ENCODE assay signal across 7 mouse cellular contexts in genomic region chrX:162791392-162791791, GRCm38 (mm10). TPM values are rescaled to one million over a fixed set of nuclear protein-coding genes. Genes with fewer than 3 reads are reported as not detected.
A peak's percentile ranks its signal among the peaks of the same experiment; 100 is the strongest.
DNase-seq lines count a peak whose midpoint lies in the region; ATAC-seq and TF ChIP-seq lines count a peak whose summit lies in the region.
"Not testable (repeated sequence)": the region's sequence is repeated elsewhere in the genome, so short reads cannot be mapped to it uniquely, and the experiment has no call there.

No protein-coding gene starts in this region.

- H3K27me3 ChIP-seq in MEL (ENCODE audit: control insufficient read depth in 1 of 2, insufficient read depth in 2 of 2, low read length in 2 of 2); hindbrain, postnatal 0 days (ENCODE audit: insufficient read depth, low read length); liver, embryonic 14.5 days (ENCODE audit: control insufficient read depth, insufficient read depth, low read length); midbrain, postnatal 0 days (ENCODE audit: insufficient read depth, low read length); thymus, adult 2 months (ENCODE audit: control insufficient read depth, insufficient read depth, low read length): not testable (repeated sequence)

- TF ChIP-seq POLR2A in MEL (IDR thresholded peaks at IDR 0.05; ENCODE audit: control insufficient read depth in 1 of 2, insufficient read depth in 1 of 2, low read depth in 1 of 2, low read length in 2 of 2, poor library complexity in 1 of 2): 0 out of 4 replicates have a peak, but pooled peaks of 1 of the 2 experiments have one; percentile 23
- not testable (repeated sequence) for TF ChIP-seq POLR2A in thymus, adult 2 months (IDR thresholded peaks at IDR 0.05; ENCODE audit: control insufficient read depth, extremely low read depth, insufficient read depth, low read length, poor library complexity)

- H3K27ac ChIP-seq in MEL (ENCODE audit: control insufficient read depth, low read depth, low read length); hindbrain, postnatal 0 days; liver, embryonic 14.5 days; midbrain, postnatal 0 days (ENCODE audit: low read depth, low read length); thymus, adult 2 months (ENCODE audit: control insufficient read depth, insufficient read depth, low read length): not testable (repeated sequence)

- DNase-seq in MEL (ENCODE audit: low read depth, low spot score): peak; percentile 45
- DNase-seq in adrenal gland, postnatal 10 days: peak; percentile 8
- not testable (repeated sequence) for DNase-seq in hindbrain, postnatal 0 days (ENCODE audit: low spot score); liver, embryonic 14.5 days (ENCODE audit: low read depth in 3 of 3, low spot score in 3 of 3); midbrain, postnatal 0 days (ENCODE audit: low spot score)
- peak; percentile 4 to 8 for DNase-seq in kidney, postnatal 4 days
- peak; percentile 2 for DNase-seq in thymus, adult 2 months

- not testable (repeated sequence) for H3K9ac ChIP-seq in MEL (ENCODE audit: control insufficient read depth, low read depth, low read length, poor library complexity, severe bottlenecking); hindbrain, postnatal 0 days (replicated peaks; ENCODE audit: low read length); liver, embryonic 14.5 days (replicated peaks); midbrain, postnatal 0 days (replicated peaks; ENCODE audit: low read length, poor library complexity, severe bottlenecking)

- H3K4me3 ChIP-seq in MEL (ENCODE audit: control insufficient read depth in 1 of 2, insufficient read depth in 1 of 2, low read depth in 2 of 2, low read length in 2 of 2); hindbrain, postnatal 0 days (ENCODE audit: low read length); liver, embryonic 14.5 days (ENCODE audit: insufficient read depth in 1 of 2, low read depth in 2 of 2, low read length in 2 of 2); midbrain, postnatal 0 days (ENCODE audit: low read depth, low read length); thymus, adult 2 months (ENCODE audit: control insufficient read depth, insufficient read depth, low read length): not testable (repeated sequence)

- H3K4me2 ChIP-seq in hindbrain, postnatal 0 days (ENCODE audit: low read depth, low read length); liver, embryonic 14.5 days (ENCODE audit: low read depth); midbrain, postnatal 0 days (ENCODE audit: low read depth, low read length, poor library complexity, severe bottlenecking): not testable (repeated sequence)

- TF ChIP-seq CTCF in MEL (IDR thresholded peaks at IDR 0.05 in 2 of 3, conservative IDR thresholded peaks at IDR 0.05 in 1 of 3; ENCODE audit: control insufficient read depth in 1 of 3, insufficient read depth in 1 of 3, low read depth in 2 of 3, low read length in 3 of 3, poor library complexity in 1 of 3, severe bottlenecking in 1 of 3): peak in 2 of 3 experiments; percentile 32 to 49; a peak in 4 of 6 replicates
- TF ChIP-seq CTCF in hindbrain, postnatal 0 days (IDR thresholded peaks at IDR 0.05; ENCODE audit: low read depth): peak; percentile 15; the same call in 1 of the 2 replicates
- TF ChIP-seq CTCF in liver, embryonic 14.5 days (IDR thresholded peaks at IDR 0.05; ENCODE audit: low read depth): peak; percentile 43
- peak; percentile 22; the same call in 1 of the 2 replicates for TF ChIP-seq CTCF in midbrain, postnatal 0 days (IDR thresholded peaks at IDR 0.05)
- TF ChIP-seq CTCF in thymus, adult 2 months (IDR thresholded peaks at IDR 0.05; ENCODE audit: borderline replicate concordance, control insufficient read depth, extremely low read depth, insufficient read depth, low read length, poor library complexity): not testable (repeated sequence)

- H3K79me2 ChIP-seq in MEL (ENCODE audit: control insufficient read depth, insufficient read depth, low read length, poor library complexity): not testable (repeated sequence)

- not testable (repeated sequence) for ATAC-seq in hindbrain, postnatal 0 days; liver, embryonic 14.5 days (ENCODE audit: insufficient read depth); midbrain, postnatal 0 days (ENCODE audit: low FRiP score)

- 83% methylated on average over 5 of the region's 5 CpGs for WGBS in hindbrain, postnatal 0 days
- WGBS in liver, embryonic 14.5 days (ENCODE audit: insufficient replicate concordance): 71% methylated on average over 5 of the region's 5 CpGs
- 87% methylated on average over 5 of the region's 5 CpGs for WGBS in midbrain, postnatal 0 days
- WGBS in thymus, adult 2 months: 97% methylated on average over 5 of the region's 5 CpGs

- not testable (repeated sequence) for H3K4me1 ChIP-seq in MEL (ENCODE audit: control insufficient read depth in 1 of 2, insufficient read depth in 2 of 2, low read length in 2 of 2); hindbrain, postnatal 0 days (ENCODE audit: insufficient read depth, low read length); liver, embryonic 14.5 days (replicated peaks; ENCODE audit: control insufficient read depth in 2 of 2, insufficient read depth in 2 of 2, low read length in 1 of 2); midbrain, postnatal 0 days (ENCODE audit: insufficient read depth, low read length); thymus, adult 2 months (replicated peaks; ENCODE audit: control insufficient read depth, insufficient read depth, low read length)

- not testable (repeated sequence) for H3K36me3 ChIP-seq in MEL (ENCODE audit: control insufficient read depth in 1 of 2, insufficient read depth in 2 of 2, low read length in 2 of 2); hindbrain, postnatal 0 days (ENCODE audit: insufficient read depth, low read length); liver, embryonic 14.5 days (replicated peaks; ENCODE audit: control insufficient read depth, insufficient read depth, low read depth); midbrain, postnatal 0 days (ENCODE audit: insufficient read depth, low read length); thymus, adult 2 months (ENCODE audit: control insufficient read depth, insufficient read depth, low read length)

- TF ChIP-seq EP300 in MEL (IDR thresholded peaks at IDR 0.05; ENCODE audit: low read depth in 1 of 2, low read length in 2 of 2); liver, embryonic 14.5 days (IDR thresholded peaks at IDR 0.05; ENCODE audit: low read depth): not testable (repeated sequence)

- H3K9me3 ChIP-seq in MEL (replicated peaks; ENCODE audit: insufficient read depth, low read length); hindbrain, postnatal 0 days (ENCODE audit: low read length); liver, embryonic 14.5 days (ENCODE audit: control insufficient read depth, low read length); midbrain, postnatal 0 days (ENCODE audit: low read length): not testable (repeated sequence)

- TF ChIP-seq RAD21 in MEL (IDR thresholded peaks at IDR 0.05; ENCODE audit: low read depth, low read length): peak; percentile 14

TF ChIP-seq in MEL, 35 proteins besides CTCF, POLR2A, EP300 and RAD21:
- TF ChIP-seq SMC3 (IDR thresholded peaks at IDR 0.05; ENCODE audit: low read depth, low read length): peak; percentile 36

RNA-seq across cellular contexts. Expression of gene Rbbp7, which starts 31.2 kb away (rescaled TPM):
- total RNA-seq in MEL (2012; rRNA removed): 377 and 416 TPM in 2 replicates
- polyA plus RNA-seq in MEL (2012; ENCODE audit: insufficient read depth in 1 of 2, insufficient read length in 2 of 2, low read depth in 1 of 2, low replicate concordance in 2 of 2, missing spikeins in 1 of 2): 100 to 1,000 TPM; 217 to 558 TPM
- total RNA-seq in adrenal gland, postnatal 10 days (2021): 100 to 1,000 TPM; 174 to 178 TPM
- total RNA-seq in hindbrain, postnatal 0 days (2014; rRNA removed): 97.1 and 112 TPM in 2 replicates
- polyA plus RNA-seq in hindbrain, postnatal 0 days (2015; fragmentation: Nextera tagmentation; extraction: Ambion mirVana): 254 TPM in 2 replicates
- polyA plus RNA-seq in liver, embryonic 14.5 days (2012; rRNA removed): 69.9 and 111 TPM in 2 replicates
- polyA plus RNA-seq in liver, embryonic 14.5 days (2014; fragmentation: Nextera tagmentation; extraction: Ambion mirVana): 192 and 194 TPM in 2 replicates
- 113 and 134 TPM in 2 replicates for total RNA-seq in midbrain, postnatal 0 days (2014; rRNA removed)
- 229 and 240 TPM in 2 replicates for polyA plus RNA-seq in midbrain, postnatal 0 days (2015; fragmentation: Nextera tagmentation; extraction: Ambion mirVana)
- polyA plus RNA-seq in thymus, adult 2 months (2012; rRNA removed): 82.7 and 88.3 TPM in 2 replicates

RNA-seq across cellular contexts. Expression of gene Txlng, which starts 37.9 kb away (rescaled TPM):
- 22.4 and 24.3 TPM in 2 replicates for total RNA-seq in MEL (2012; rRNA removed)
- 100 to 1,000 TPM in 1 of 2 experiments, 10 to 100 TPM in 1; 28.8 to 115 TPM for polyA plus RNA-seq in MEL (2012; ENCODE audit: insufficient read depth in 1 of 2, insufficient read length in 2 of 2, low read depth in 1 of 2, low replicate concordance in 2 of 2, missing spikeins in 1 of 2)
- 10 to 100 TPM; 24.4 to 31.0 TPM for total RNA-seq in adrenal gland, postnatal 10 days (2021)
- total RNA-seq in hindbrain, postnatal 0 days (2014; rRNA removed): 8.3 and 10.8 TPM in 2 replicates
- polyA plus RNA-seq in hindbrain, postnatal 0 days (2015; fragmentation: Nextera tagmentation; extraction: Ambion mirVana): 11.8 and 12.6 TPM in 2 replicates
- polyA plus RNA-seq in liver, embryonic 14.5 days (2012; rRNA removed): 3.5 and 5.4 TPM in 2 replicates
- polyA plus RNA-seq in liver, embryonic 14.5 days (2014; fragmentation: Nextera tagmentation; extraction: Ambion mirVana): 6.2 and 7.1 TPM in 2 replicates
- total RNA-seq in midbrain, postnatal 0 days (2014; rRNA removed): 12.7 and 13.6 TPM in 2 replicates
- 11.4 and 12.3 TPM in 2 replicates for polyA plus RNA-seq in midbrain, postnatal 0 days (2015; fragmentation: Nextera tagmentation; extraction: Ambion mirVana)
- 5.9 and 7.6 TPM in 2 replicates for polyA plus RNA-seq in thymus, adult 2 months (2012; rRNA removed)
